Mouse (Mus musculus): Measurements from ENCODE around the gene Mul1. TPM values are rescaled to one million over a fixed set of nuclear protein-coding genes. Genes with fewer than 3 reads are reported as not detected.

Mul1 gene
- total RNA-seq, 2 experiments from 2014 or later = 68.1 to 79.0 TPM

GRCm38 (mm10) chr4:138429778-138430177 is 4.7 kb upstream of the Mul1 start:
- intact Hi-C loops (cut with DNase I) = loop anchor here (10.0 kb wide), 1 partner anchor 305 kb away; no protein-coding TSS in a partner anchor
- DNase-seq (ENCODE audit: low spot score) = no peak

- no peak for DNase-seq (ENCODE audit: low spot score)
- intact Hi-C loops (cut with DNase I) = no loop called here
These were observed 3.1 kb upstream of the Mul1 start for GRCm38 (mm10) chr4:138431340-138431739.

- DNase-seq (ENCODE audit: low spot score) = no peak
- intact Hi-C loops (cut with DNase I) = no loop called here
These were observed 5.6 kb downstream of the Mul1 start for GRCm38 (mm10) chr4:138440062-138440461.

- intact Hi-C loops (cut with DNase I) = loop anchor here (5.0 kb wide), 1 partner anchor 62 kb away; no protein-coding TSS in a partner anchor
- DNase-seq (ENCODE audit: low spot score) = no peak
These were observed 10.5 kb downstream of the Mul1 start for GRCm38 (mm10) chr4:138444941-138445340.

- intact Hi-C loops (cut with DNase I) = loop anchor here (1.0 to 5.0 kb wide), 4 partner anchors 60 to 404 kb away; no protein-coding TSS in a partner anchor
- DNase-seq (ENCODE audit: low spot score) = no peak
These were observed 12.5 kb downstream of the Mul1 start for GRCm38 (mm10) chr4:138446981-138447380.

GRCm38 (mm10) chr4:138447387-138447786 is 12.9 kb downstream of the Mul1 start:
- DNase-seq (ENCODE audit: low spot score) = peak; percentile 73
- intact Hi-C loops (cut with DNase I) = loop anchor here (1.0 to 5.0 kb wide), 4 partner anchors 60 to 404 kb away; no protein-coding TSS in a partner anchor

- intact Hi-C loops (cut with DNase I) = loop anchor here (1.0 to 5.0 kb wide), 4 partner anchors 59 to 403 kb away; no protein-coding TSS in a partner anchor
- DNase-seq (ENCODE audit: low spot score) = no peak
These were observed 13.5 kb downstream of the Mul1 start for GRCm38 (mm10) chr4:138447827-138448602.

- intact Hi-C loops (cut with DNase I) = loop anchor here (5.0 kb wide), 1 partner anchor 58 kb away; no protein-coding TSS in a partner anchor
- no peak for DNase-seq (ENCODE audit: low spot score)
These were observed 14.6 kb downstream of the Mul1 start for GRCm38 (mm10) chr4:138448872-138449615.

GRCm38 (mm10) chr4:138449636-138450314 is 15.3 kb downstream of the Mul1 start:
- no peak for DNase-seq (ENCODE audit: low spot score)
- intact Hi-C loops (cut with DNase I) = loop anchor here (5.0 kb wide), 1 partner anchor 58 kb away; no protein-coding TSS in a partner anchor

GRCm38 (mm10) chr4:138452306-138453096 is 18.0 kb downstream of the Mul1 start:
- intact Hi-C loops (cut with DNase I) = no loop called here
- DNase-seq (ENCODE audit: low spot score) = no peak

- intact Hi-C loops (cut with DNase I) = no loop called here
These were observed 18.8 kb downstream of the Mul1 start for GRCm38 (mm10) chr4:138453097-138453752.

GRCm38 (mm10) chr4:138453753-138454570 is 19.5 kb downstream of the Mul1 start, which contains the start of gene Camk2n1:
Gene Camk2n1 (plus strand): TSS chr4:138454314.
- intact Hi-C loops (cut with DNase I) = no loop called here
- DNase-seq (ENCODE audit: low spot score) = peak; percentile 78

More at GRCm38 (mm10) chr4:138453097-138453752, 18.8 kb downstream of the Mul1 start:
- DNase-seq (ENCODE audit: low spot score) = no peak

- intact Hi-C loops (cut with DNase I) = no loop called here
- DNase-seq (ENCODE audit: low spot score) = peak; percentile 43
These were observed 20.2 kb downstream of the Mul1 start for GRCm38 (mm10) chr4:138454571-138455140.

- intact Hi-C loops (cut with DNase I) = no loop called here
- DNase-seq (ENCODE audit: low spot score) = no peak
These were observed 20.9 kb downstream of the Mul1 start for GRCm38 (mm10) chr4:138455141-138455955.

GRCm38 (mm10) chr4:138455956-138456341 is 21.5 kb downstream of the Mul1 start:
- DNase-seq (ENCODE audit: low spot score) = no peak

GRCm38 (mm10) chr4:138456536-138456935 is 22.1 kb downstream of the Mul1 start:
- DNase-seq (ENCODE audit: low spot score) = no peak
- intact Hi-C loops (cut with DNase I) = no loop called here

More at GRCm38 (mm10) chr4:138455956-138456341, 21.5 kb downstream of the Mul1 start:
- intact Hi-C loops (cut with DNase I) = no loop called here

- intact Hi-C loops (cut with DNase I) = no loop called here
- no peak for DNase-seq (ENCODE audit: low spot score)
These were observed 22.6 kb downstream of the Mul1 start for GRCm38 (mm10) chr4:138457091-138457490.

Measured in heart, postnatal 25 days (tissue).